Mouse (Mus musculus) liver, embryonic 16.5 days (tissue): ENCODE results near the gene Ppp1r12c. TPM values are rescaled to one million over a fixed set of nuclear protein-coding genes. Genes with fewer than 3 reads are reported as not detected.
A peak's percentile ranks its signal among the peaks of the same experiment; 100 is the strongest.
"Not testable (repeated sequence)": the region's sequence is repeated elsewhere in the genome, so short reads cannot be mapped to it uniquely, and the experiment has no call there.

Experiments
- ATAC-seq: fragments of 200-750 bp; cut with Nextera tagmentation; 2 replicates; pipeline ENCODE4 v1.8.0; 2017; ENCODE audit warnings: low read depth, mild to moderate bottlenecking, moderate number of reproducible peaks, moderate library complexity
- H3K27ac ChIP-seq: fragments of 300-500 bp; sonication (generic); 2 replicates; pipeline ENCODE4 v1.5.1; 2014; ENCODE audit warnings: mild to moderate bottlenecking, low read length
- H3K27me3 ChIP-seq: fragments of 300-500 bp; sonication (generic); 2 replicates; pipeline ENCODE4 v1.6.1; 2014; ENCODE audit warnings: low read depth, low read length, mixed read lengths; ENCODE audit not compliant: control insufficient read depth, insufficient read depth
- H3K36me3 ChIP-seq: fragments of 300-500 bp; sonication (generic); 2 replicates; pipeline ENCODE4 v1.6.1; 2014; ENCODE audit warnings: mild to moderate bottlenecking; ENCODE audit not compliant: control insufficient read depth, insufficient read depth
- H3K4me1 ChIP-seq: fragments of 300-500 bp; sonication (generic); 2 replicates; pipeline ENCODE4 v1.6.1; 2014; ENCODE audit warnings: low read depth, low read length, mixed read lengths; ENCODE audit not compliant: control insufficient read depth
- H3K4me2 ChIP-seq: fragments of 300-500 bp; sonication (generic); 2 replicates; pipeline ENCODE4 v1.6.1; 2014; ENCODE audit warnings: low read depth, low read length, mixed read lengths
- H3K4me3 ChIP-seq: fragments of 300-500 bp; sonication (generic); 2 replicates; pipeline ENCODE4 v1.5.1; 2014; ENCODE audit warnings: low read depth, mild to moderate bottlenecking, low read length
- H3K9ac ChIP-seq: fragments of 300-500 bp; sonication (generic); 2 replicates; pipeline ENCODE4 v1.6.1; 2014; ENCODE audit warnings: low read depth, low read length
- H3K9me3 ChIP-seq: fragments of 300-500 bp; sonication (generic); replicated peaks from 2 replicates; pipeline ENCODE4 v1.6.1; 2016; ENCODE audit warnings: low read length; ENCODE audit not compliant: control insufficient read depth
- WGBS: fragments of 180-500 bp; shearing (Covaris S2); extraction: QIAGEN DNeasy Blood & Tissue Kit; methylation state at CpG from one replicate; pipeline ENCODE4 v1.1.7; 2014; ENCODE audit not compliant: insufficient replicate concordance; 5-methylcytosine and 5-hydroxymethylcytosine counted together
- polyA plus RNA-seq: library from polyadenylated mRNA; unstranded; fragments of >200 nt; fragmentation: Nextera tagmentation; extraction: Ambion mirVana; gene quantifications from 2 replicates; pipeline ENCODE4 v1.2.1, GENCODE M21; 2015

Ppp1r12c gene
- polyA plus RNA-seq, 1 experiment from 2014 or later: 8.0 TPM

DNA sequence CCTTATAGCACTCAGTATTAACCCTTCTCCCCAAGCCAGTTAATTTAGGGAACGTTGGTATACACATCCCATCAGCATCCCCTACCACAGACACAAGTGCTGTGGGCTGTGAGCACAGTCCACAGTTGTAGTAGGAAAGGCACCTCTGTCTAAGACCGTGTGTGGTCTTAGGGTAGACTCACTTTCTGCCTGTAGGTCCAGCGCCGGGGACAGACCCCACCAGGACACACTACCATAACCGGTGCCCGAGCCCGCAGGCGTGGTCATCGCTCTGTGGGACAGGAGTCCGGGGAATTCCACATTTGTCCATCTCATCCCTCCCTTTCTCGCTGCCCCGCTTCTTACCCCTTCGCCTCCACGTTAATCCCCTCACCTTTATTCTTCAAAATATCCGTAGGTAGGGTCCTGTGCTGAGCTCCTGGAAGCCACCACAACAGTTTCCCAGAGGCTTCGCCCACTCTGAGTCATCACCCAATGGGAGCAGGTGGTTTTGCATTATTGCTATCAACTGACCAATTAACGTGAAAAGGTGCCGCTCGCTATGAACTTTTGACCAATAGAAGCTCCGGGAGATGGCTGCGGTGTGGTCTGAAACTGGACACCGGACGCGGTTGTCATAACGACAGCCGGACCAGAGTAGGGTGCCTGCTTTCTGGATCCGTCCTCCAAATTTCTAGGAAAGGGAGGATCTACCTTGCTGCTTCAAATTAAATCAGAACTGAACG, 30.7 kb upstream of the Ppp1r12c start, which contains the start of gene Dnaaf3:
Dnaaf3 (minus strand) TSS at position 449 of the 725 bp plus-strand sequence.
- Histone ChIP-seq H3K9ac (no peak within 1 kb of the TSS), H3K27me3 (peaks cover 9% of the 10 kb centered on the region), H3K9me3 (no peaks in the 10 kb centered on the region), H3K4me2 (peak within 1 kb of the TSS; percentile 38), H3K27ac (no peak within 1 kb of the TSS), H3K36me3 (no peaks in the 10 kb centered on the region), H3K4me3 (peak within 1 kb of the TSS; percentile 26; the same call in 1 of the 2 replicates), H3K4me1 (no peaks in the 10 kb centered on the region)
- peak; percentile 93 for ATAC-seq
- 6% methylated on average over 28 of the region's 28 CpGs for WGBS

DNA sequence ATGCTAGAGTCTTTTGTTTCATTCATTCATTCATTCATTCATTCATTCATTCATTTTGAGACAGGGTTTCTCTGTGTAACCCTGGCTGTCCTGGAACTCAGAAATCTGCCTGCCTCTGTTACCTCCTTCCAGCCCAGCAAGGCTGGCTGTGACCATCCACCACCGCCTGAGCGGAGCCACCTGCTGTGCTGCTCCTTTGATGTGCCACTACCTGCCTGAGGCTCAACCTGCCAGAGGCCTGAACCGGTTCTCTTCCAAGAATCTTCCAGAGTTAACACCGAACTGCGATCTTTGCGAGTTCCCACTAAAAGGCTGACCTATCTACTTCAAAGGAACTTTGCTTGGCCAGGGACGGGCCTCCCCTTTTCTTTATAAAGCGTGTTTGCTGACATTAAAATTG, 28.7 kb upstream of the Ppp1r12c start:
- not testable (repeated sequence) for H3K4me1 ChIP-seq, ATAC-seq, H3K27me3 ChIP-seq, H3K9ac ChIP-seq, H3K4me2 ChIP-seq, H3K36me3 ChIP-seq, H3K9me3 ChIP-seq, H3K4me3 ChIP-seq, H3K27ac ChIP-seq
- WGBS: 60% methylated on average over 7 of the region's 8 CpGs

GRCm38 (mm10) chr7:4527302-4527689, 25.8 kb upstream of the Ppp1r12c start:
- 61% methylated on average over 18 of the region's 18 CpGs for WGBS
- H3K4me3 ChIP-seq: no peak overlapping the region

DNA sequence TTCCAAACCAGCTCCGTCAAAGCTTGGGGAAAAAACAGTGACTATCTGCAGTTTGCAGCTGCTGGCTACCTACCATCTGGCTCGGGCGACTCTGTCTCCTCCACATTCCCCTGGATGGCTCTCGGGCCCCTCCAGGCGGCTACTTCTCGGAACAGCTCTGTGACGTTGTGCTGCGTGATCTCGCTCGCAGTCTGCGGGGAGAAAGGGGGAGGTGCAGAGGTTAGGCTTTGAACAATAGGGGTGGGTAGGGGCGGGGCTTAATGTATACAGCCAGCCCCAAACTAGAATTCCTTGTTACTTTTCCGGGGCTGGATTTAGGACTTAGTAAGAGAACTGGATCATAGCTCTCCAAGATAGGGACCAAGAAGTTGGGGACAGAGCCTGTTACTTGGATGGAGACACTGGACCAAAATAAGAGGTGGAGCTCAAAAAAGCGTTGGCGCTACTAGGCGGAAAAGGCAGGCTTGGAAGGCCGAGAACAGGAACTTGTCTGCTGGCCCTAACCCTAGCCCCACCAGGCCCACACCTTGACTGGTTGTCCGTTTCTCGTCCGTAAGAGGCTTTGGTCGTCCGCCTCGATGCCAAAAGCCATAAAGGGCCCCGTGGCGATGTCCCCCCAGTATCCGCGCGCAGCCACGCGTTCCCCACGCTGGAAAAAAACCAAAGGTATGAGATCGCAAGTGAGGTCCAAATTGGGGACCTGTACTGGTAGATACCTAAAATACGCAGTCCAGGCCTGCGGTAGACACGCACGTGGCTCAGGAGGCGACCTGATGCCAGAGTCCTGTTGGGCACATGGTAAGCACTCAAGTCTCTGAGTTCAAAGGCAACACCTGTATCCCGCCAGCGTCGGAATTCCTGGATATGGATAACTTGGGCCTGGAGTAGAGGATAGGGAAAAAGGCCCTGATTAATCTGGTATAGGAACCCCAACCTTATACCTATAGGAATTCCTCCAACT, 25.1 kb upstream of the Ppp1r12c start:
- Histone ChIP-seq H3K4me2 (peak overlapping the region; percentile 45), H3K36me3 (no peaks in the 10 kb centered on the region), H3K27ac (no peak overlapping the region), H3K4me1 (no peaks in the 10 kb centered on the region; the same call in none of the 2 replicates), H3K9me3 (no peaks in the 10 kb centered on the region), H3K4me3 (peak overlapping the region; percentile 38), H3K9ac (peak overlapping the region; percentile 10; the same call in 1 of the 2 replicates), H3K27me3 (peaks cover 3% of the 10 kb centered on the region)
- peak; percentile 84 for ATAC-seq
- WGBS: 21% methylated on average over 40 of the region's 40 CpGs

More at GRCm38 (mm10) chr7:4527302-4527689, 25.8 kb upstream of the Ppp1r12c start:
- no peaks in the 10 kb centered on the region for H3K36me3 ChIP-seq
- H3K9ac ChIP-seq: no peak overlapping the region
- peaks cover 7% of the 10 kb centered on the region for H3K27me3 ChIP-seq
- no peaks in the 10 kb centered on the region; the same call in none of the 2 replicates for H3K4me1 ChIP-seq
- H3K4me2 ChIP-seq: peak overlapping the region; percentile 45
- no peak overlapping the region for H3K27ac ChIP-seq
- H3K9me3 ChIP-seq: no peaks in the 10 kb centered on the region
- ATAC-seq: no peak

- H3K27ac ChIP-seq, H3K36me3 ChIP-seq, H3K9ac ChIP-seq, H3K27me3 ChIP-seq, H3K4me2 ChIP-seq, H3K4me3 ChIP-seq, H3K9me3 ChIP-seq, H3K4me1 ChIP-seq: not testable (repeated sequence)
- ATAC-seq: 0 out of 2 replicates have a peak, but pooled peaks have one; percentile 28
- 52% methylated on average over 15 of the region's 15 CpGs for WGBS
Observed at GRCm38 (mm10) chr7:4524212-4524922, 22.9 kb upstream of the Ppp1r12c start, which contains the start of gene Tnni3. Tnni3 (minus strand) TSS chr7:4524229.

- peaks cover 10% of the 10 kb centered on the region for H3K27me3 ChIP-seq
- no peak overlapping the region for H3K4me3 ChIP-seq
- H3K9ac ChIP-seq: no peak overlapping the region
- no peak overlapping the region for H3K4me2 ChIP-seq
- no peaks in the 10 kb centered on the region for H3K36me3 ChIP-seq
- H3K9me3 ChIP-seq: no peaks in the 10 kb centered on the region
- no peak overlapping the region for H3K27ac ChIP-seq
- 74% methylated on average over 33 of the region's 33 CpGs for WGBS
- H3K4me1 ChIP-seq: no peaks in the 10 kb centered on the region; the same call in none of the 2 replicates
- ATAC-seq: no peak
Observed at GRCm38 (mm10) chr7:4523205-4524130, 22.0 kb upstream of the Ppp1r12c start.

DNA sequence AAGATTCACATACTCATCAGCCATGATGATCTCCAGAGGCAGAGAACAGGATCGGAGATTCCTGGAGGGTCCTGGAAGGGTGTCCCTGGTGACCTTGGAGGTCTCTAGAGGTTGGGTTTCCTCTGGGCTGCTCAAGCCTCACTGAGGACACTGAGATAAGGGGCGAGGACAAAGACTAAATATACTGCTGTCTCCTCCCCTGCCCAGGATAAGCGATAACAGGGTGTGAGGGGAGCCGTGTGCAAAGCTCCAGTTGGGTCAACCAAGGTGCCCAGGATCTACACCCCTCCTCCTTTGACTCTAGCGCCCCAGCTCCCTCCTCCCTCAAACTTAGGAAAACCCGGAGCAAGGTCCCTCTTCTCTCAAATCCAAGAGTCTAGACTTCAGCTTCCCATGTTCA, 20.8 kb upstream of the Ppp1r12c start:
- no peaks in the 10 kb centered on the region for H3K36me3 ChIP-seq
- H3K4me3 ChIP-seq: no peak overlapping the region
- 39% methylated on average over 6 of the region's 6 CpGs for WGBS
- no peaks in the 10 kb centered on the region; the same call in none of the 2 replicates for H3K4me1 ChIP-seq
- peaks cover 10% of the 10 kb centered on the region for H3K27me3 ChIP-seq
- no peak overlapping the region for H3K27ac ChIP-seq
- H3K9ac ChIP-seq: no peak overlapping the region
- no peak for ATAC-seq
- no peaks in the 10 kb centered on the region for H3K9me3 ChIP-seq
- no peak overlapping the region for H3K4me2 ChIP-seq
